Mouse (Mus musculus) heart, embryonic 13.5 days (tissue): ENCODE measurements around the gene Zfp697. TPM values are rescaled to one million over a fixed set of nuclear protein-coding genes. Genes with fewer than 3 reads are reported as not detected.
"Not testable (repeated sequence)": the region's sequence is repeated elsewhere in the genome, so short reads cannot be mapped to it uniquely, and the experiment has no call there.

ENCODE experiments used
- ATAC-seq: fragments of 200-750 bp; cut with Nextera tagmentation; 2 replicates; pipeline ENCODE4 v1.8.0; 2017; ENCODE audit warnings: moderate TSS enrichment; ENCODE audit not compliant: insufficient number of reproducible peaks, low FRiP score, low TSS enrichment; ENCODE audit errors: extremely low read depth
- H3K27ac ChIP-seq: fragments of 300-500 bp; sonication (generic); replicated peaks from 2 replicates; pipeline ENCODE4 v1.5.1; 2015; ENCODE audit warnings: moderate library complexity, mild to moderate bottlenecking, inconsistent platforms
- H3K27me3 ChIP-seq: fragments of 300-500 bp; sonication (generic); replicated peaks from 2 replicates; pipeline ENCODE4 v1.6.1; 2015; ENCODE audit warnings: mild to moderate bottlenecking, inconsistent platforms
- H3K36me3 ChIP-seq: fragments of 300-500 bp; sonication (generic); 2 replicates; pipeline ENCODE4 v1.6.1; 2015; ENCODE audit warnings: mild to moderate bottlenecking, inconsistent platforms
- H3K4me1 ChIP-seq: fragments of 300-500 bp; sonication (generic); 2 replicates; pipeline ENCODE4 v1.6.1; 2015; ENCODE audit warnings: inconsistent platforms
- H3K4me2 ChIP-seq: fragments of 300-500 bp; sonication (generic); 2 replicates; pipeline ENCODE4 v1.6.1; 2015; ENCODE audit warnings: inconsistent platforms, mild to moderate bottlenecking, moderate library complexity
- H3K4me3 ChIP-seq: fragments of 300-500 bp; sonication (generic); 2 replicates; pipeline ENCODE4 v1.5.1; 2015; ENCODE audit warnings: moderate library complexity, mild to moderate bottlenecking, inconsistent platforms
- H3K9ac ChIP-seq: fragments of 300-500 bp; sonication (generic); 2 replicates; pipeline ENCODE4 v1.6.1; 2015; ENCODE audit warnings: inconsistent platforms, mild to moderate bottlenecking, moderate library complexity
- H3K9me3 ChIP-seq: fragments of 300-500 bp; sonication (generic); 2 replicates; pipeline ENCODE4 v1.6.1; 2016; ENCODE audit warnings: inconsistent platforms
- WGBS: fragments of 180-500 bp; shearing (Covaris S2); methylation state at CpG from one replicate; pipeline ENCODE4 v1.1.7; 2015; ENCODE audit warnings: mixed read lengths; 5-methylcytosine and 5-hydroxymethylcytosine counted together
- polyA plus RNA-seq: library from polyadenylated mRNA; unstranded; fragments of >200 nt; fragmentation: Nextera tagmentation; extraction: Ambion mirVana; gene quantifications from 2 replicates; pipeline ENCODE4 v1.2.1, GENCODE M21; 2015

Zfp697 gene
- polyA plus RNA-seq, 1 experiment from 2014 or later: 7.3 TPM

DNA sequence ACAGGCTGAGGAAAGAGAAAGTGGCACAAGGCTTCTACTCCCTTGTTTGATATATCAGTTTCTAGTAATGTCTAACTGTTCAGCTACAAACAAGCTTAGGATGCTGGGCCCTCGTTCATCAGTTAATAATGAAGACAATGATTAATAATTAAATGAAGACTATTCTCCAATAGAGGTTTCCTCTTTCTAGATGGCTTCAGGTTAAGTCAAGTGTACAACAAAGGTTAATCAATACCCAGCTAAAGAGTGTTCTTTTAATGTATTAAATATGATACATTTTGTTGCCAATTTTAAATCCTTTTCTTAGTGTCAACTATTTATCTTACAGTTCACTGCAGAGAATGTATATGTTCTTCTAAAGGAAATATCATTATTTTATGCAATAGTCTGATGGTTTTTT, 74.8 kb downstream of the Zfp697 start, which contains the start of gene Gm4450:
Gene Gm4450, minus strand, starts transcription at position 101 of the 400 bp plus-strand sequence.
- H3K36me3 ChIP-seq, H3K9ac ChIP-seq, H3K4me1 ChIP-seq, H3K9me3 ChIP-seq, H3K4me3 ChIP-seq, H3K4me2 ChIP-seq, H3K27ac ChIP-seq, H3K27me3 ChIP-seq, ATAC-seq: not testable (repeated sequence)
- 78% methylated on average over 1 of the region's 1 CpGs for WGBS

DNA sequence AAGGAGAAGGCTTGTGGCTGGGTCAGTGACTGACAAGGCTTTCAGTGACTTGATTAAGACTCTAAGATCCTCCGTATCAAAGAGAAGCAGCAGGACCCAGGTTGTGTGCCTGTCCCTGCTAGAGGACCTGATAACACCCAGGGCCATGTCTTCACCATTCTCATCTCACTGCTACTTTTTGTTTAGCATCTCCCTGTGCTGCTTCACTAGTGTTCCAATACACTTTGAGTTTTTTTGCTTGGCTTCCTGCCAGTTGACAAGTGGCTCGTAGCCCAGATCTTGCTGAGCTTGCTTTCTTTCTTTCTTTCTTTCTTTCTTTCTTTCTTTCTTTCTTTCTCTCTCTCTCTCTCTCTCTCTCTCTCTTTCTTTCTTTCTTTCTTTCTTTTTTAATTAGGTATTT, 87.1 kb downstream of the Zfp697 start:
- not testable (repeated sequence) for H3K4me3 ChIP-seq, H3K27ac ChIP-seq, ATAC-seq, H3K4me1 ChIP-seq, H3K36me3 ChIP-seq, H3K9ac ChIP-seq, H3K4me2 ChIP-seq, H3K27me3 ChIP-seq, H3K9me3 ChIP-seq
- 25% methylated on average over 1 of the region's 2 CpGs for WGBS

DNA sequence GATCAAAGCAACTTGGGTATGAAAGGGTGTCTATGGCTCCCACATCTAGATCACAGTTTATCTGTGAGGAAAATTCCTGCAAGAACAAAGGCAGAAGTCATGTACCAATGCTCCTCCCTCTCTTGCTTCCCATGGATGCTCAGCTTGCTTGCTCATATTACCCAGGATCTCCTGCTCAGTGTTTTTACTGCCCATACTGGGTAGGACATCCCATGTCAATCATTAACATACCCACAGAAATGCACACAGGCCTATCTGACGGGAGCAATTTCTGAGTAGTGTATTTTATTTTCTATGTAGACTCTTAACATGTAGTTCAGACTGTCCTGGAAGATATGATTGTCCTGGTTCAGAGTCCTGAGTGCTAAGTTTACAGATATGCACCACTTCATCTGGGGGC, 88.8 kb downstream of the Zfp697 start:
- not testable (repeated sequence) for H3K9ac ChIP-seq, H3K36me3 ChIP-seq, H3K4me1 ChIP-seq, H3K27ac ChIP-seq, H3K4me2 ChIP-seq, H3K9me3 ChIP-seq, H3K27me3 ChIP-seq, ATAC-seq, H3K4me3 ChIP-seq
- no CpG with 5 or more reads among the region's 1 CpGs for WGBS

DNA sequence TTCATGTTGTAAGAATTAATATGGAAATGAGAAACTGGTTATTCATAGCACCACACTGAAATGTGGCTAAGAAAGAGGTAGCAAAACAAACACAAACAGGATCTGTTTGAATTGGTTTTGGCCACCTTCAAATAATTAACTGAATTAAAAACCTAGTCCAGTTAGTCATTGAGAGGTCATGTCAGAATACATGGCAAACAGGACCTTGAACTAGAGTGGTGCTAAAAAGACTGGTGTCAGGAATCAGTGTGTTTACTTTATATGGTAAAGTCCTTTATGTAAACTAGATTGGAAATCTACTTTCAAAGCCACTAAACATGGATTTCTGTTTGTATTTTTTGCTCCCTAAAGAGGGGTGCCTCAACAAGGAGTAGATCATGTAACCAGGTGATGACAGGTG, 89.2 kb downstream of the Zfp697 start:
- H3K9ac ChIP-seq, H3K27ac ChIP-seq, H3K4me1 ChIP-seq, H3K4me2 ChIP-seq, H3K36me3 ChIP-seq, ATAC-seq, H3K9me3 ChIP-seq, H3K4me3 ChIP-seq, H3K27me3 ChIP-seq: not testable (repeated sequence)

DNA sequence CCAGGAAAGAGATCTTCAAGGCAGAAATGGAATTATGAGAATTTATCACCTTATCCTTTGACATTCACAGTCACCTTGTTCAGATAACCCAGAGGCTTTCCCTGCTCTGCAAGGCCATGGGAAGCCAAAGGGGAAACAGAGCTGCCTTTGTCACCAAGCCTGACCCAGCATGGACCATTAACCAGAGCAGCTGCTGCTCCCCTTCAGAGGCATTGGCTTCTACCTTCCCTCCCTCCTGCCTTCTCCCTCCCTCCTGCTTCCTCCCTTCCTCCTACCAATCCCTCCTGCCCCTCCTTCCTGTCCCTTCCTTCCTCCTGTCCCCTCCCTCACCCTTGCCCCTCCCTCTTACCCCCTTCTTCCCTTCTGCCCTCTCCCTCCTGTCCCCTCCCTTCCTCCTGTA, 111.9 kb downstream of the Zfp697 start:
- not testable (repeated sequence) for H3K4me1 ChIP-seq, ATAC-seq, H3K36me3 ChIP-seq, H3K27ac ChIP-seq, H3K27me3 ChIP-seq, H3K4me3 ChIP-seq, H3K9ac ChIP-seq, H3K4me2 ChIP-seq, H3K9me3 ChIP-seq

DNA sequence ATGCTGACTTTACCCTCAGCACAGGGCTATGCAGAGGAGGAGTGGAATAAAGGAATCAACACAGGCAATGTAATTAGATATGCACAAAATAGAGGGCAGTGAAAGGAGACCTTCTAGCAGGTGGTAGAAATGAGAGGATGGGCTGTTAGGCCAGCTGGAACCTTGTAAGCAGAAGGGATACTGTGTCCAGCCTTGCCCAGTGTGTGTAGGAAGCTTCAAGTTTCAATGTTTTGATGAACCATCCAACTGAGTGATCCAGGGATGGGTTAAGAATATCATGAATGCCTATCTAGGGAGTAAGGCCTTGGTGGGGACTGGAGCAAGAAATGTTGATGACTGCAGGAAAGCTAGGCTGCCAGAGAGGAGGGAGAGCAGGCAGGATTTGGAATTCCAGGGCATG, 112.8 kb downstream of the Zfp697 start:
- not testable (repeated sequence) for ATAC-seq, H3K9me3 ChIP-seq, H3K4me3 ChIP-seq, H3K4me2 ChIP-seq, H3K27ac ChIP-seq, H3K4me1 ChIP-seq, H3K9ac ChIP-seq, H3K36me3 ChIP-seq, H3K27me3 ChIP-seq

DNA sequence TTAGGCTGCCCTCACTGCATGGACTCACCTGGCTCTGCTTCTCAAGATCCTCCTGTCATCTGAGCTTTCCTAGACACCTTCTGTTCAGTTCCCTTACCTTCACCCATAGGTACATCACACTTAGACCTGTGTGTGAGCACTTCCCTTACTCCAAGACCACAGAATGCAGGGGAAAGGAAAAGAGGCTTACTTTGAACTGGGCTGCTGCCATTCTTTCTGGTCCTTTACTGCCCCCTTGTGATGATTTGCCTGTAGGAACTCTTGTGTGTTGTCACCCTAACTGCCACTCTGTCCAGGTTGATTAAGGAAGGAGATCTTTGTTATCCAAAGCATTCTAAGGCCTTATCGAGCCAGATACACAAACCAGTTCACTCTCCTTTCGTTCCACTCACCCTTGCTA, 114.5 kb downstream of the Zfp697 start:
- not testable (repeated sequence) for H3K9ac ChIP-seq, H3K4me3 ChIP-seq, H3K27me3 ChIP-seq, H3K27ac ChIP-seq, ATAC-seq, H3K36me3 ChIP-seq, H3K4me2 ChIP-seq, H3K9me3 ChIP-seq, H3K4me1 ChIP-seq
- no CpG with 5 or more reads among the region's 2 CpGs for WGBS

DNA sequence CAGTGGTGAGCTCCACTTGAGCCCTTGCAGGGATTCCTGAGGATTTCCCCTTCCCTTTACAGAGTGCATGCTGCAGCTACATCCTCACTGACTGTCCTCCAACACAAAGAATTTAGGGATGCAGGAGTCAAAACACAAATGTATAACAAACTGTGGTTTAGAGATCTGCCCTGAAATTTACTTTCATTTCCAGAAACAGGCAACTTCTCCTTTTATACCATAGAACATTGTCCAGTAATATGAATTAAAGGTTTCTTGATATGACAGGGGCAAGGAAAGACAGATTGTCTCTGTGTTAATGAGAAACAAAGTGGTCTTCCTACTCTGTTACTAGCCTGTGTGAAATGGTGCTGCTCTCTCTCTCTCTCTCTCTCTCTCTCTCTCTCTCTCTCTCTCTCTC, 115.1 kb downstream of the Zfp697 start:
- not testable (repeated sequence) for H3K4me2 ChIP-seq, H3K27ac ChIP-seq, H3K9ac ChIP-seq, H3K9me3 ChIP-seq, H3K4me3 ChIP-seq, H3K4me1 ChIP-seq, H3K36me3 ChIP-seq, ATAC-seq, H3K27me3 ChIP-seq

DNA sequence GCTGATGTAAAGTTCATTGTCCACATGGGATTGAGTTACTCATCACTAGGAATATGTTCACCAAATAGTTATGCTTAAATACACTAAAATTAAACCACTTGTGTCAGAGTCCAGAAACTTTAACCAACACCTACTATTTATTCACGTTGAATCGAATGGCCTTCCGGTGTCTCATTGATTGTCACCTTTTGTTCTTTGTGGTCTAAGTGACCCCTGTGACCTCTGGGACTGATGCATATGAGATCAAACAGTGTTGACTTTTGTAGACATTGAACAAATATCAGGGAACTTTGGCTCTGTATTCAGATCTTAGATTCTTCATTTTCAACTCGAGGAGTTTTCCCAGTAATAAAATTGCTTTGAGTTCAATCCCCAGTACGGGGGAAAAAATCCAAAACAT, 125.0 kb downstream of the Zfp697 start:
- ATAC-seq, H3K4me3 ChIP-seq, H3K9me3 ChIP-seq, H3K36me3 ChIP-seq, H3K27me3 ChIP-seq, H3K4me2 ChIP-seq, H3K27ac ChIP-seq, H3K9ac ChIP-seq, H3K4me1 ChIP-seq: not testable (repeated sequence)
- no CpG with 5 or more reads among the region's 5 CpGs for WGBS

DNA sequence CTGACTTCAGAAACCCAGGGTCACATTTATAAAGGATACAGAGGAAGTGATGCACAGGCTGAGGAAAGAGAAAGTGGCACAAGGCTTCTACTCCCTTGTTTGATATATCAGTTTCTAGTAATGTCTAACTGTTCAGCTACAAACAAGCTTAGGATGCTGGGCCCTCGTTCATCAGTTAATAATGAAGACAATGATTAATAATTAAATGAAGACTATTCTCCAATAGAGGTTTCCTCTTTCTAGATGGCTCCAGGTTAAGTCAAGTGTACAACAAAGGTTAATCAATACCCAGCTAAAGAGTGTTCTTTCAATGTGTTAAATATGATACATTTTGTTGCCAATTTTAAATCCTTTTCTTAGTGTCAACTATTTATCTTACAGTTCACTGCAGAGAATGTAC, 128.2 kb downstream of the Zfp697 start, which contains the start of gene Hsd3b4:
Gene Hsd3b4, minus strand, starts transcription at position 101 of the 400 bp plus-strand sequence.
- H3K4me1 ChIP-seq, H3K4me2 ChIP-seq, ATAC-seq, H3K27me3 ChIP-seq, H3K27ac ChIP-seq, H3K9ac ChIP-seq, H3K36me3 ChIP-seq, H3K4me3 ChIP-seq, H3K9me3 ChIP-seq: not testable (repeated sequence)
- WGBS: no CpG with 5 or more reads among the region's 1 CpGs

DNA sequence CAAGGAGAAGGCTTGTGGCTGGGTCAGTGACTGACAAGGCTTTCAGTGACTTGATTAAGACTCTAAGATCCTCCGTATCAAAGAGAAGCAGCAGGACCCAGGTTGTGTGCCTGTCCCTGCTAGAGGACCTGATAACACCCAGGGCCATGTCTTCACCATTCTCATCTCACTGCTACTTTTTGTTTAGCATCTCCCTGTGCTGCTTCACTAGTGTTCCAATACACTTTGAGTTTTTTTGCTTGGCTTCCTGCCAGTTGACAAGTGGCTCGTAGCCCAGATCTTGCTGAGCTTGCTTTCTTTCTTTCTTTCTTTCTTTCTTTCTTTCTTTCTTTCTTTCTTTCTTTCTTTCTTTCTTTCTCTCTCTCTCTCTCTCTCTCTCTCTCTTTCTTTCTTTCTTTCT, 140.5 kb downstream of the Zfp697 start:
- not testable (repeated sequence) for H3K27ac ChIP-seq, ATAC-seq, H3K27me3 ChIP-seq, H3K4me3 ChIP-seq, H3K9ac ChIP-seq, H3K36me3 ChIP-seq, H3K4me2 ChIP-seq, H3K4me1 ChIP-seq, H3K9me3 ChIP-seq
- 15% methylated on average over 1 of the region's 2 CpGs for WGBS

DNA sequence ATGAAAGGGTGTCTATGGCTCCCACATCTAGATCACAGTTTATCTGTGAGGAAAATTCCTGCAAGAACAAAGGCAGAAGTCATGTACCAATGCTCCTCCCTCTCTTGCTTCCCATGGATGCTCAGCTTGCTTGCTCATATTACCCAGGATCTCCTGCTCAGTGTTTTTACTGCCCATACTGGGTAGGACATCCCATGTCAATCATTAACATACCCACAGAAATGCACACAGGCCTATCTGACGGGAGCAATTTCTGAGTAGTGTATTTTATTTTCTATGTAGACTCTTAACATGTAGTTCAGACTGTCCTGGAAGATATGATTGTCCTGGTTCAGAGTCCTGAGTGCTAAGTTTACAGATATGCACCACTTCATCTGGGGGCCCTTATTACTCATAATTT, 142.3 kb downstream of the Zfp697 start:
- not testable (repeated sequence) for H3K4me1 ChIP-seq, H3K36me3 ChIP-seq, H3K27me3 ChIP-seq, H3K4me2 ChIP-seq, ATAC-seq, H3K9ac ChIP-seq, H3K9me3 ChIP-seq, H3K4me3 ChIP-seq, H3K27ac ChIP-seq
- WGBS: no CpG with 5 or more reads among the region's 1 CpGs

DNA sequence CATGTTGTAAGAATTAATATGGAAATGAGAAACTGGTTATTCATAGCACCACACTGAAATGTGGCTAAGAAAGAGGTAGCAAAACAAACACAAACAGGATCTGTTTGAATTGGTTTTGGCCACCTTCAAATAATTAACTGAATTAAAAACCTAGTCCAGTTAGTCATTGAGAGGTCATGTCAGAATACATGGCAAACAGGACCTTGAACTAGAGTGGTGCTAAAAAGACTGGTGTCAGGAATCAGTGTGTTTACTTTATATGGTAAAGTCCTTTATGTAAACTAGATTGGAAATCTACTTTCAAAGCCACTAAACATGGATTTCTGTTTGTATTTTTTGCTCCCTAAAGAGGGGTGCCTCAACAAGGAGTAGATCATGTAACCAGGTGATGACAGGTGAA, 142.7 kb downstream of the Zfp697 start:
- not testable (repeated sequence) for H3K4me3 ChIP-seq, H3K36me3 ChIP-seq, H3K4me2 ChIP-seq, H3K27ac ChIP-seq, H3K9ac ChIP-seq, H3K9me3 ChIP-seq, H3K27me3 ChIP-seq, ATAC-seq, H3K4me1 ChIP-seq
